Mouse (Mus musculus) stomach, postnatal 0 days (tissue): ENCODE results near the gene P2rx6. TPM values are rescaled to one million over a fixed set of nuclear protein-coding genes. Genes with fewer than 3 reads are reported as not detected.

Experiments
- ATAC-seq: fragments of 200-750 bp; cut with Nextera tagmentation; 2 replicates; pipeline ENCODE4 v1.8.0; 2017; ENCODE audit not compliant: low FRiP score, low TSS enrichment
- DNase-seq: peaks from one replicate; pipeline ENCODE4 v3.0.0-alpha.2; 2016; ENCODE audit warnings: low spot score
- H3K27ac ChIP-seq: fragments of 300-500 bp; sonication (generic); replicated peaks from 2 replicates; pipeline ENCODE4 v1.5.1; 2014; ENCODE audit warnings: mild to moderate bottlenecking, control low read depth
- H3K27me3 ChIP-seq: fragments of 300-500 bp; sonication (generic); 2 replicates; pipeline ENCODE4 v1.6.1; 2014; ENCODE audit warnings: low read length; ENCODE audit not compliant: control insufficient read depth, insufficient read depth
- H3K36me3 ChIP-seq: fragments of 300-500 bp; sonication (generic); 2 replicates; pipeline ENCODE4 v1.6.1; 2014; ENCODE audit warnings: low read length, mixed read lengths; ENCODE audit not compliant: control insufficient read depth, insufficient read depth
- H3K4me1 ChIP-seq: fragments of 300-500 bp; sonication (generic); replicated peaks from 2 replicates; pipeline ENCODE4 v1.6.1; 2014; ENCODE audit warnings: antibody characterized with exemption; ENCODE audit not compliant: control insufficient read depth, insufficient read depth
- H3K4me2 ChIP-seq: fragments of 300-500 bp; sonication (generic); replicated peaks from 2 replicates; pipeline ENCODE4 v1.6.1; 2014; ENCODE audit warnings: low read depth, mild to moderate bottlenecking, control low read depth, moderate library complexity
- H3K4me3 ChIP-seq: fragments of 300-500 bp; sonication (generic); 2 replicates; pipeline ENCODE4 v1.5.1; 2014; ENCODE audit warnings: low read depth, low read length, control low read depth
- H3K9ac ChIP-seq: fragments of 300-500 bp; sonication (generic); 2 replicates; pipeline ENCODE4 v1.6.1; 2014; ENCODE audit warnings: mild to moderate bottlenecking, low read length, control low read depth, mixed read lengths
- H3K9me3 ChIP-seq: fragments of 300-500 bp; sonication (generic); 2 replicates; pipeline ENCODE4 v1.6.1; 2016; ENCODE audit warnings: low read length; ENCODE audit not compliant: control insufficient read depth
- CTCF ChIP-seq: IDR thresholded peaks from 2 replicates; pipeline ENCODE4 v1.5.1; 2016; ENCODE audit warnings: antibody characterized with exemption, low read depth, mild to moderate bottlenecking, moderate library complexity
- EP300 ChIP-seq: optimal IDR thresholded peaks from 2 replicates; pipeline ENCODE3; 2016; ENCODE audit warnings: antibody characterized with exemption
- WGBS: fragments of 180-500 bp; shearing (Covaris S2); extraction: QIAGEN DNeasy Blood & Tissue Kit; methylation state at CpG from one replicate; pipeline ENCODE4 v1.1.7; 2014; 5-methylcytosine and 5-hydroxymethylcytosine counted together
- polyA plus RNA-seq: library from polyadenylated mRNA; unstranded; fragments of >200 nt; fragmentation: Nextera tagmentation; extraction: Ambion mirVana; gene quantifications from 2 replicates; pipeline ENCODE4 v1.2.1, GENCODE M21; 2015

Gene P2rx6
- polyA plus RNA-seq, 1 experiment from 2014 or later: 1.5 TPM

- Histone ChIP-seq H3K4me2 (no peak overlapping the region), H3K4me3 (no peak overlapping the region), H3K4me1 (peaks cover 8% of the 10 kb centered on the region; the same call in 1 of the 2 replicates), H3K9ac (no peak overlapping the region), H3K36me3 (peaks cover 28% of the 10 kb centered on the region), H3K27me3 (no peaks in the 10 kb centered on the region), H3K9me3 (no peaks in the 10 kb centered on the region), H3K27ac (no peak overlapping the region)
- DNase-seq: no peak
- no peak for TF ChIP-seq EP300
- TF ChIP-seq CTCF: no peak
- ATAC-seq: no peak
- 91% methylated on average over 13 of the region's 13 CpGs for WGBS
Observed at GRCm38 (mm10) chr16:17528276-17528675, 33.4 kb upstream of the P2rx6 start.

DNA sequence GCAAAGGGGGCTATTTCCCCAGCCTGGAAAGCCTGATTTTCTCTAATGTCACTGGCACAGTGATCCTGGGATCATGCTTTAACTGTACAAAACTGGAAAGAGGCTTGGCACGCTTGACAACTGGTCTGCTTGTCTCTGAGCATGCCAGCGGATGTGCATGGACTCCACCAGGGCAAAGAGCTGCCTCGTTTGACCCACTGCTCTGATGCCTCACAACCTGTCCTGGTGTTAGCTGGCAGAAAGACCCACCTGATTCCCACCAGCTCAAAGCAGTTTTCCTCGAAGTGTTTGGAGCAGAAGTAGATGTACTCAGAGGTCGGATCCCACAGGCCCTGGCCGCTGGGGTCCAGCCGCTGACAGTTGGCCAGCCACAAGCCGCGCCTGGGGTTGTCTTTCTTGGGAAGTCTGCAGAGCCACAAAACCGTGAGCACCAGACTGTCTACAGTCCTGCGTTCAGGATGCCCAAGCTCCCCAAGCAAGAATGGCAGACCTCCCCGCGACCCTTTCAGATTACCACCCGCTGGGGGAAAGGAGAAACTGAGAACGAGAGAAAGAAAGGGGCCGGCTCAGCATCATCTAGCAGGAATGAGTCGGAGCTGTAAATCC is 31.6 kb upstream of the P2rx6 start:
- Histone ChIP-seq H3K27me3 (no peaks in the 10 kb centered on the region), H3K4me2 (peak overlapping the region; percentile 90), H3K9ac (peak overlapping the region; percentile 85), H3K4me1 (peaks cover 8% of the 10 kb centered on the region; the same call in 1 of the 2 replicates), H3K27ac (peak overlapping the region; percentile 99), H3K36me3 (peaks cover 18% of the 10 kb centered on the region), H3K9me3 (no peaks in the 10 kb centered on the region), H3K4me3 (peak overlapping the region; percentile 66)
- peak; percentile 32 for DNase-seq
- 10% methylated on average over 17 of the region's 17 CpGs for WGBS
- TF ChIP-seq EP300 (no peak), CTCF (no peak)
- ATAC-seq: no peak

GRCm38 (mm10) chr16:17530640-17531288 is 30.9 kb upstream of the P2rx6 start, which contains the start of gene Thap7:
Gene Thap7 (minus strand): TSS chr16:17531136.
- Histone ChIP-seq H3K4me3 (peak within 1 kb of the TSS; percentile 66), H3K36me3 (peaks cover 18% of the 10 kb centered on the region), H3K9me3 (no peaks in the 10 kb centered on the region), H3K4me2 (peak within 1 kb of the TSS; percentile 90), H3K27ac (peak within 1 kb of the TSS; percentile 99), H3K27me3 (no peaks in the 10 kb centered on the region), H3K4me1 (peaks cover 8% of the 10 kb centered on the region; the same call in 1 of the 2 replicates), H3K9ac (peak within 1 kb of the TSS; percentile 85)
- ATAC-seq (peak; percentile 97), DNase-seq (peak; percentile 98)
- TF ChIP-seq CTCF (no peak), EP300 (peak; percentile 97)
- under 1% methylated on average over 67 of the region's 67 CpGs for WGBS

GRCm38 (mm10) chr16:17532271-17532670 is 29.4 kb upstream of the P2rx6 start:
- no peak overlapping the region for H3K4me3 ChIP-seq
- DNase-seq (peak; percentile 59), ATAC-seq (no peak)
- no peaks in the 10 kb centered on the region for H3K9me3 ChIP-seq
- H3K4me2 ChIP-seq: no peak overlapping the region
- peaks cover 12% of the 10 kb centered on the region for H3K36me3 ChIP-seq
- H3K27ac ChIP-seq: no peak overlapping the region
- 54% methylated on average over 4 of the region's 4 CpGs for WGBS
- TF ChIP-seq EP300 (no peak), CTCF (peak; percentile 70)
- no peaks in the 10 kb centered on the region for H3K27me3 ChIP-seq
- peaks cover 8% of the 10 kb centered on the region; the same call in 1 of the 2 replicates for H3K4me1 ChIP-seq
- no peak overlapping the region for H3K9ac ChIP-seq

DNA sequence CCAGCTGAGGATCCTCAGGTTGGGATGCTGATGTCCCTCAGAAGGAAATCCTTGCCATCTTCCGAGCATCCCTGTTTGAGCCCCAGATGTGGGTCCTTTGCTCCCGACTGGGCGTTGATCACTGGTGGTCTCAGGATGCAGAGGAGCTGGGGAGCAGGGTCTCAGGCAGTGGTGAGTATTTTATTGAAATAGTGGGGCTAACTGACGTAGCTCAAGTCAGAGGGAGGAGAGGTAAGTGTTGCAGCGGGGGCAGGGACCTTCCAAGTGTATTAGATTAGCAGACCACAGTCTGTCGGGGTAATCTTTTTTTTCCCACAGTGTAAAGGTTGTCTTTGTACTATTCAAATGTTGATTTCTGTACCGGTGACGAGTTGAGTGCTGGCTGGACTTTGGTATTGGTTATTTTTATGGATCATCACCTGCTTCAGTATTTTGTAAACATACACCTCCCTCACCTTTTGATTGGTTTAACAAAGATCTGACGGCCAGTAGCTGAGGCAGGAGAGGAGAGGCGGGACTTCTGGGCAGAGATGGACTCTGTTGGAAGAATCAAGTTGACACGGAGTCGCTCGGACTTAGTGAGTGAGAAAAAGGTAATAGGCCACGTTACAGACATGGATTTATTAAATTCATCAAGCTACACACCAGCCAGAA is 28.9 kb upstream of the P2rx6 start:
- no peak for TF ChIP-seq EP300
- TF ChIP-seq CTCF: no peak
- ATAC-seq (no peak), DNase-seq (no peak)
- Histone ChIP-seq H3K27me3 (no peaks in the 10 kb centered on the region), H3K4me2 (no peak overlapping the region), H3K36me3 (peaks cover 7% of the 10 kb centered on the region), H3K9me3 (no peaks in the 10 kb centered on the region), H3K9ac (no peak overlapping the region), H3K27ac (no peak overlapping the region), H3K4me1 (peaks cover 8% of the 10 kb centered on the region; the same call in 1 of the 2 replicates), H3K4me3 (no peak overlapping the region)
- WGBS: 68% methylated on average over 14 of the region's 14 CpGs
